Mouse (Mus musculus): ENCODE results near the gene Ssc4d. TPM values are rescaled to one million over a fixed set of nuclear protein-coding genes. Genes with fewer than 3 reads are reported as not detected.
A peak's percentile ranks its signal among the peaks of the same experiment; 100 is the strongest.

Gene Ssc4d
- polyA plus RNA-seq, 1 experiment from 2014 or later, result 1.8 TPM

GRCm38 (mm10) chr5:135935641-135936190, 38.6 kb downstream of the Ssc4d start:
- Histone ChIP-seq H3K4me1 (replicated peaks) (peaks cover 37% of the 10 kb centered on the region), H3K9me3 (replicated peaks) (no peaks in the 10 kb centered on the region), H3K36me3 (peaks cover 18% of the 10 kb centered on the region), H3K9ac (0 out of 2 replicates have a peak overlapping the region, but pooled peaks have one; percentile 95), H3K4me3 (replicated peaks) (peak overlapping the region; percentile 98), H3K4me2 (peak overlapping the region; percentile 93), H3K27ac (peak overlapping the region; percentile 98), H3K27me3 (no peaks in the 10 kb centered on the region)
- no peak for ATAC-seq (ENCODE audit: low read depth)
- WGBS (ENCODE audit: insufficient replicate concordance), result 70% methylated on average over 6 of the region's 6 CpGs
- DNase-seq, result no peak

- ATAC-seq (ENCODE audit: low read depth) (peak; percentile 16), DNase-seq (no peak)
- Histone ChIP-seq H3K9me3 (replicated peaks) (no peaks in the 10 kb centered on the region), H3K36me3 (peaks cover 23% of the 10 kb centered on the region), H3K4me2 (peak overlapping the region; percentile 93), H3K27me3 (no peaks in the 10 kb centered on the region), H3K4me3 (replicated peaks) (peak overlapping the region; percentile 98), H3K27ac (peak overlapping the region; percentile 98), H3K4me1 (replicated peaks) (peaks cover 40% of the 10 kb centered on the region), H3K9ac (peak overlapping the region; percentile 95)
- WGBS (ENCODE audit: insufficient replicate concordance), result 45% methylated on average over 7 of the region's 7 CpGs
Observed at GRCm38 (mm10) chr5:135935176-135935523, 39.2 kb downstream of the Ssc4d start.

GRCm38 (mm10) chr5:135934481-135935175, 39.7 kb downstream of the Ssc4d start, which contains the start of gene Ywhag:
Ywhag (minus strand) TSS chr5:135934616.
- Histone ChIP-seq H3K4me2 (peak within 1 kb of the TSS; percentile 93), H3K27ac (peak within 1 kb of the TSS; percentile 98), H3K9me3 (replicated peaks) (no peaks in the 10 kb centered on the region), H3K4me1 (replicated peaks) (peaks cover 43% of the 10 kb centered on the region), H3K4me3 (replicated peaks) (peak within 1 kb of the TSS; percentile 98), H3K9ac (peak within 1 kb of the TSS; percentile 95), H3K36me3 (peaks cover 29% of the 10 kb centered on the region), H3K27me3 (no peaks in the 10 kb centered on the region)
- under 1% methylated on average over 48 of the region's 48 CpGs for WGBS (ENCODE audit: insufficient replicate concordance)
- ATAC-seq (ENCODE audit: low read depth) (peak; percentile 93), DNase-seq (peak; percentile 93)

GRCm38 (mm10) chr5:135933900-135934441, 40.4 kb downstream of the Ssc4d start:
- peak overlapping the region; percentile 93 for H3K4me2 ChIP-seq
- H3K4me1 ChIP-seq (replicated peaks), result peaks cover 48% of the 10 kb centered on the region
- under 1% methylated on average over 35 of the region's 35 CpGs for WGBS (ENCODE audit: insufficient replicate concordance)
- ATAC-seq (ENCODE audit: low read depth), result peak; percentile 67
- no peaks in the 10 kb centered on the region for H3K27me3 ChIP-seq
- H3K27ac ChIP-seq, result peak overlapping the region; percentile 98
- H3K36me3 ChIP-seq, result peaks cover 35% of the 10 kb centered on the region
- H3K9me3 ChIP-seq (replicated peaks), result no peaks in the 10 kb centered on the region
- DNase-seq, result peak; percentile 45
- H3K4me3 ChIP-seq (replicated peaks), result peak overlapping the region; percentile 98
- H3K9ac ChIP-seq, result peak overlapping the region; percentile 95

- peak overlapping the region; percentile 93 for H3K4me2 ChIP-seq
- ATAC-seq (ENCODE audit: low read depth) (no peak), DNase-seq (no peak)
- peak overlapping the region; percentile 98 for H3K27ac ChIP-seq
- peaks cover 50% of the 10 kb centered on the region for H3K4me1 ChIP-seq (replicated peaks)
- peak overlapping the region; percentile 95 for H3K9ac ChIP-seq
- peak overlapping the region; percentile 98 for H3K4me3 ChIP-seq (replicated peaks)
- no peaks in the 10 kb centered on the region for H3K27me3 ChIP-seq
- WGBS (ENCODE audit: insufficient replicate concordance), result 11% methylated on average over 12 of the region's 12 CpGs
- peaks cover 39% of the 10 kb centered on the region for H3K36me3 ChIP-seq
- no peaks in the 10 kb centered on the region for H3K9me3 ChIP-seq (replicated peaks)
Observed at GRCm38 (mm10) chr5:135933222-135933899, 41.0 kb downstream of the Ssc4d start.

GRCm38 (mm10) chr5:135932359-135932758, 42.0 kb downstream of the Ssc4d start:
- H3K4me1 ChIP-seq (replicated peaks), result peaks cover 51% of the 10 kb centered on the region
- WGBS (ENCODE audit: insufficient replicate concordance), result 82% methylated on average over 2 of the region's 2 CpGs
- H3K36me3 ChIP-seq, result peaks cover 49% of the 10 kb centered on the region
- peak overlapping the region; percentile 16; the same call in 1 of the 2 replicates for H3K4me3 ChIP-seq (replicated peaks)
- peak overlapping the region; percentile 53 for H3K9ac ChIP-seq
- H3K27ac ChIP-seq, result peak overlapping the region; percentile 5; the same call in 1 of the 2 replicates
- ATAC-seq (ENCODE audit: low read depth) (no peak), DNase-seq (no peak)
- H3K9me3 ChIP-seq (replicated peaks), result no peaks in the 10 kb centered on the region
- H3K27me3 ChIP-seq, result no peaks in the 10 kb centered on the region
- no peak overlapping the region; the same call in none of the 2 replicates for H3K4me2 ChIP-seq

- DNase-seq, result no peak
- WGBS (ENCODE audit: insufficient replicate concordance), result 84% methylated on average over 9 of the region's 9 CpGs
- Histone ChIP-seq H3K4me2 (no peak overlapping the region; the same call in 1 of the 2 replicates), H3K9ac (0 out of 2 replicates have a peak overlapping the region, but pooled peaks have one; percentile 53), H3K9me3 (replicated peaks) (no peaks in the 10 kb centered on the region), H3K27me3 (no peaks in the 10 kb centered on the region), H3K4me3 (replicated peaks) (no peak overlapping the region), H3K4me1 (replicated peaks) (peaks cover 51% of the 10 kb centered on the region), H3K36me3 (peaks cover 58% of the 10 kb centered on the region), H3K27ac (no peak overlapping the region)
- no peak for ATAC-seq (ENCODE audit: low read depth)
Observed at GRCm38 (mm10) chr5:135931526-135931925, 42.8 kb downstream of the Ssc4d start.

- Histone ChIP-seq H3K27me3 (no peaks in the 10 kb centered on the region), H3K9ac (no peak overlapping the region), H3K4me1 (replicated peaks) (peaks cover 45% of the 10 kb centered on the region), H3K27ac (no peak overlapping the region), H3K9me3 (replicated peaks) (no peaks in the 10 kb centered on the region), H3K36me3 (peaks cover 73% of the 10 kb centered on the region), H3K4me3 (replicated peaks) (no peak overlapping the region), H3K4me2 (no peak overlapping the region)
- DNase-seq, result no peak
- WGBS (ENCODE audit: insufficient replicate concordance), result 78% methylated on average over 6 of the region's 6 CpGs
- ATAC-seq (ENCODE audit: low read depth), result no peak
Observed at GRCm38 (mm10) chr5:135929685-135930424, 44.5 kb downstream of the Ssc4d start.

- H3K27ac ChIP-seq, result no peak overlapping the region
- no peaks in the 10 kb centered on the region for H3K9me3 ChIP-seq (replicated peaks)
- 82% methylated on average over 7 of the region's 7 CpGs for WGBS (ENCODE audit: insufficient replicate concordance)
- H3K4me3 ChIP-seq (replicated peaks), result no peak overlapping the region
- H3K36me3 ChIP-seq, result peaks cover 96% of the 10 kb centered on the region
- no peak overlapping the region for H3K4me2 ChIP-seq
- ATAC-seq (ENCODE audit: low read depth) (no peak), DNase-seq (no peak)
- no peak overlapping the region for H3K9ac ChIP-seq
- H3K27me3 ChIP-seq, result no peaks in the 10 kb centered on the region
- 0 out of 2 replicates have a peak, but pooled peaks cover 6% of the 10 kb centered on the region for H3K4me1 ChIP-seq (replicated peaks)
Observed at GRCm38 (mm10) chr5:135923901-135924300, 50.4 kb downstream of the Ssc4d start.

- Histone ChIP-seq H3K4me2 (no peak overlapping the region), H3K4me3 (replicated peaks) (no peak overlapping the region), H3K9me3 (replicated peaks) (no peaks in the 10 kb centered on the region), H3K9ac (no peak overlapping the region), H3K36me3 (peaks cover 90% of the 10 kb centered on the region), H3K27me3 (no peaks in the 10 kb centered on the region), H3K4me1 (replicated peaks) (peaks cover 22% of the 10 kb centered on the region), H3K27ac (no peak overlapping the region)
- no peak for DNase-seq
- ATAC-seq (ENCODE audit: low read depth), result no peak
- WGBS (ENCODE audit: insufficient replicate concordance), result 92% methylated on average over 3 of the region's 3 CpGs
Observed at GRCm38 (mm10) chr5:135919902-135920301, 54.4 kb downstream of the Ssc4d start.
